Mouse (Mus musculus): ENCODE measurements around the gene Slc9a1. TPM values are rescaled to one million over a fixed set of nuclear protein-coding genes. Genes with fewer than 3 reads are reported as not detected.

Gene Slc9a1
- polyA plus RNA-seq, 1 experiment from 2014 or later = 6.7 TPM

Small RNA genes lying within 50 kb of the gene (microRNA-seq; reads per million reads assigned to microRNA genes)
- gene Mir5122 = 3.7 reads per million, percentile 12 among the genes with 10 or more reads in this experiment

Other genes with a start within 250 kb of the Slc9a1 start
- 31.8 and 33.6 TPM in 2 replicates for gene Wasf2, start 239.2 kb upstream of the Slc9a1 start, polyA plus RNA-seq (2015; fragmentation: Nextera tagmentation; extraction: Ambion mirVana)
- 0.38 and 0.87 TPM in 2 replicates for gene Cd164l2, start 157.6 kb upstream of the Slc9a1 start, polyA plus RNA-seq (2015; fragmentation: Nextera tagmentation; extraction: Ambion mirVana)
- gene Gpr3, start 157.2 kb upstream of the Slc9a1 start, polyA plus RNA-seq (2015; fragmentation: Nextera tagmentation; extraction: Ambion mirVana) = 0.48 and 0.55 TPM in 2 replicates
- gene Map3k6, start 128.9 kb upstream of the Slc9a1 start, polyA plus RNA-seq (2015; fragmentation: Nextera tagmentation; extraction: Ambion mirVana) = 1.7 and 1.8 TPM in 2 replicates
- gene Sytl1, start 106.6 kb upstream of the Slc9a1 start, polyA plus RNA-seq (2015; fragmentation: Nextera tagmentation; extraction: Ambion mirVana) = 0.29 and 0.61 TPM in 2 replicates
- 107 and 112 TPM in 2 replicates for gene Tmem222, start 91.9 kb upstream of the Slc9a1 start, polyA plus RNA-seq (2015; fragmentation: Nextera tagmentation; extraction: Ambion mirVana)
- gene Wdtc1, start 16.2 kb upstream of the Slc9a1 start, polyA plus RNA-seq (2015; fragmentation: Nextera tagmentation; extraction: Ambion mirVana) = 16.2 and 18.1 TPM in 2 replicates
- gene Tent5b, start 110.4 kb downstream of the Slc9a1 start, polyA plus RNA-seq (2015; fragmentation: Nextera tagmentation; extraction: Ambion mirVana) = 0.11 and 0.13 TPM in 2 replicates
- 7.9 and 9.0 TPM in 2 replicates for gene Trnp1, start 128.8 kb downstream of the Slc9a1 start, polyA plus RNA-seq (2015; fragmentation: Nextera tagmentation; extraction: Ambion mirVana)
- gene Kdf1, start 149.3 kb downstream of the Slc9a1 start, polyA plus RNA-seq (2015; fragmentation: Nextera tagmentation; extraction: Ambion mirVana) = 0.18 and 0.41 TPM in 2 replicates
- 276 and 280 TPM in 2 replicates for gene Nudc, start 176.3 kb downstream of the Slc9a1 start, polyA plus RNA-seq (2015; fragmentation: Nextera tagmentation; extraction: Ambion mirVana)
- not detected in 2 replicates for gene Nr0b2, start 183.7 kb downstream of the Slc9a1 start, polyA plus RNA-seq (2015; fragmentation: Nextera tagmentation; extraction: Ambion mirVana)
- gene Gpatch3, start 205.0 kb downstream of the Slc9a1 start, polyA plus RNA-seq (2015; fragmentation: Nextera tagmentation; extraction: Ambion mirVana) = 7.9 and 9.0 TPM in 2 replicates
- 24.0 and 25.7 TPM in 2 replicates for gene Gpn2, start 214.7 kb downstream of the Slc9a1 start, polyA plus RNA-seq (2015; fragmentation: Nextera tagmentation; extraction: Ambion mirVana)
- 0.97 and 1.1 TPM in 2 replicates for gene Sfn, start 232.5 kb downstream of the Slc9a1 start, polyA plus RNA-seq (2015; fragmentation: Nextera tagmentation; extraction: Ambion mirVana)